Mouse (Mus musculus) midbrain, embryonic 12.5 days (tissue): ENCODE results near the gene Gen1. TPM values are rescaled to one million over a fixed set of nuclear protein-coding genes. Genes with fewer than 3 reads are reported as not detected.

Experiments used
- ATAC-seq: fragments of 200-750 bp; cut with Nextera tagmentation; 2 replicates; pipeline ENCODE4 v1.8.0; 2017; ENCODE audit warnings: low read depth, moderate TSS enrichment, moderate library complexity; ENCODE audit not compliant: low FRiP score
- H3K27ac ChIP-seq: fragments of 300-500 bp; sonication (generic); replicated peaks from 2 replicates; pipeline ENCODE4 v1.5.1; 2016; ENCODE audit warnings: mild to moderate bottlenecking
- H3K27me3 ChIP-seq: fragments of 300-500 bp; sonication (generic); 2 replicates; pipeline ENCODE4 v1.6.1; 2016; ENCODE audit warnings: mild to moderate bottlenecking
- H3K36me3 ChIP-seq: fragments of 300-500 bp; sonication (generic); 2 replicates; pipeline ENCODE4 v1.6.1; 2016
- H3K4me1 ChIP-seq: fragments of 300-500 bp; sonication (generic); 2 replicates; pipeline ENCODE4 v1.6.1; 2016
- H3K4me2 ChIP-seq: fragments of 300-500 bp; sonication (generic); replicated peaks from 2 replicates; pipeline ENCODE4 v1.6.1; 2016; ENCODE audit warnings: mild to moderate bottlenecking, moderate library complexity
- H3K4me3 ChIP-seq: fragments of 300-500 bp; sonication (generic); 2 replicates; pipeline ENCODE4 v1.5.1; 2016; ENCODE audit warnings: mild to moderate bottlenecking
- H3K9ac ChIP-seq: fragments of 300-500 bp; sonication (generic); replicated peaks from 2 replicates; pipeline ENCODE4 v1.6.1; 2016; ENCODE audit warnings: mild to moderate bottlenecking, moderate library complexity
- H3K9me3 ChIP-seq: fragments of 300-500 bp; sonication (generic); 2 replicates; pipeline ENCODE4 v1.6.1; 2016; ENCODE audit warnings: mild to moderate bottlenecking
- WGBS: fragments of 180-500 bp; shearing (Covaris S2); methylation state at CpG from one replicate; pipeline ENCODE4 v1.1.7; 2016; 5-methylcytosine and 5-hydroxymethylcytosine counted together
- microRNA-seq: library from miRNA; unstranded; fragments of <30 nt; microRNA quantifications from one replicate; pipeline ENCODE4, GENCODE M21; 2017
- polyA plus RNA-seq: library from polyadenylated mRNA; unstranded; fragments of >200 nt; fragmentation: Nextera tagmentation; extraction: Ambion mirVana; gene quantifications from 2 replicates; pipeline ENCODE4 v1.2.1, GENCODE M21; 2016

Gen1 gene
- polyA plus RNA-seq, 1 experiment from 2014 or later: 10.9 TPM

DNA sequence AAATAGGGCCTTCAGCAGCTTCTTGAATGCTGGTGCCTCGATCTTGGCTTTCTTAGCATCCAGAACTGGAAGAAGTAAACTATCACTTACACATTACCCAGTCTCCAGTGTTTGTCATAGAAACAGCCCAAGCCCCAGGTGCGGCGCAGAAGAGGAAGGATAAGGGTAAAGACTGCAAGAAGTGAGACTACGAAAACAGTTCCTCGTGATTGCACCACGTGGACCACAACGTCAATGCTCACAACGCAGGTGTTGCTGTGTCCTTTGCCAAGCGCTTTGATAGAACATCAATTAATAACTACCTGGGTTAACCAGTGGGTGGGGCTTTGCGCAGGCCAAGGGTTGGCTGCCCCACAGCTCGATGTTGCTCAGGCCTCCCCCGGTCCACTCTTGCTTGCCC is 64.9 kb downstream of the Gen1 start:
- WGBS: 93% methylated on average over 12 of the region's 12 CpGs
- ATAC-seq: no peak
- H3K36me3 ChIP-seq: no peaks in the 10 kb centered on the region

DNA sequence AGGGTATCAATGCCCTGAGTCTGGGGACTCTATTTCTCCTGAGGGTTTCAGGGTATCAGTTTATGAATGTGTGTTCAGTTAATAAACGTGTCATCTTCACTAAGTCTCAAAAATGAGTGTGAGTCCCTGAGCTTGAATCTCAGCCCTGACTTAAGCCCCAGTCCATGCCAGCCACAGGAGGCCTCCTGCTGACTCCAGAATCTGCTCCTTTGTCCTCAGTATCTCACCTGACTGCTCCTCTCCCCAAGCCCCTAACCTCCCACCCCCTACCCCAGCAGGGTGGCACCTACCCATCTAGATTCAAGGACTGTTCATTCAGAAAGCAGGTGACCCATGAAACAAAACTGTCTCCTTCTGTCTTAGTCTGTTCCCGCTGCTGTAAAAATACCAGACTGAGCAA is 67.0 kb downstream of the Gen1 start:
- no peak overlapping the region for H3K4me2 ChIP-seq
- H3K9ac ChIP-seq: no peak overlapping the region
- H3K9me3 ChIP-seq: no peaks in the 10 kb centered on the region
- no peak for ATAC-seq
- H3K4me1 ChIP-seq: peaks cover 6% of the 10 kb centered on the region; the same call in 1 of the 2 replicates
- H3K4me3 ChIP-seq: no peak overlapping the region
- WGBS: 29% methylated on average over 2 of the region's 2 CpGs
- 0 out of 2 replicates have a peak overlapping the region, but pooled peaks have one; percentile 12 for H3K27ac ChIP-seq
- no peaks in the 10 kb centered on the region for H3K36me3 ChIP-seq
- H3K27me3 ChIP-seq: no peaks in the 10 kb centered on the region

More for the DNA sequence above, 64.9 kb downstream of the Gen1 start:
- H3K9me3 ChIP-seq: no peaks in the 10 kb centered on the region
- H3K4me1 ChIP-seq: peaks cover 6% of the 10 kb centered on the region; the same call in 1 of the 2 replicates
- H3K9ac ChIP-seq: no peak overlapping the region
- H3K4me2 ChIP-seq: no peak overlapping the region
- H3K4me3 ChIP-seq: no peak overlapping the region
- H3K27me3 ChIP-seq: no peaks in the 10 kb centered on the region
- no peak overlapping the region for H3K27ac ChIP-seq

DNA sequence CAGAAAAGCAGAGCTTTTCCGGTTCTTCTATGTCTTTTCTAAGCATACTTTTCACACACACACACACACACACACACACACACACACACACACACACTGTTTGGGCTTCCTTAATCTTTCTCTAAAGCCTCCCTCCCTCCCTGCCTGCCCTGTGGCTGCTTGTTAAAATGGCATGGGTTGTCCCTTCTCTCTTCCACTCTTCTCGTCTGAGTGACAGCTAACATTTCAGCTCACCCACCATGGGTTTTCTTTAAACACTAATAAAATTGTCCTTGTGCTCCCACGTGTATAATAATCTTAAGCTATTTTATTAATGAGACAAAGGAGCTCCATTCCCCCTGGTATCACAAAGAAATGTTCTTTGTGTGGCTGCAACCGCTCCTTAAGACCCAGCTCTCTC is 67.6 kb downstream of the Gen1 start:
- H3K9ac ChIP-seq: no peak overlapping the region
- 0 out of 2 replicates have a peak overlapping the region, but pooled peaks have one; percentile 12 for H3K27ac ChIP-seq
- no peak for ATAC-seq
- WGBS: 9% methylated on average over 4 of the region's 4 CpGs
- no peaks in the 10 kb centered on the region for H3K9me3 ChIP-seq
- no peak overlapping the region for H3K4me3 ChIP-seq
- no peaks in the 10 kb centered on the region for H3K27me3 ChIP-seq
- H3K4me1 ChIP-seq: peaks cover 6% of the 10 kb centered on the region; the same call in 1 of the 2 replicates
- H3K36me3 ChIP-seq: no peaks in the 10 kb centered on the region
- H3K4me2 ChIP-seq: no peak overlapping the region

DNA sequence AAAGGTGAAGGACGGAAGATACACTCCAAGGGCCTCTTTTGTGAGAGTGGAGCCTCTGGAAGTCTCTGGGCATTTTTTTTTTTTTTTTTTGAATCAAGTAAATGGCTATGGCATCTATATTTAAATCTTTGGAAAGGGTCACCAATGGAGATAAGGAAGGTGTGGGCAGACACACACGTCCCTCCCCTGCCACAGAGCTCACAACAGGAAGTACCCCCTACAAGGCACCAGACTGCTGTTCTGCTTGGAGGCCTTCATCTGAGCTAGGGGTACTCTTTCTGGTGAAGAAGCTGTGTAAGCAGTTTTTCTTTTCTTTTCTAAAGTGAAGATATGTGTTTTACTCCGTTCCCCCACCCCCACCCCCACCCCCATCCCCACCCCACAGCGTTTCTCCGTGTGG is 68.8 kb downstream of the Gen1 start:
- no peak overlapping the region; the same call in 1 of the 2 replicates for H3K4me2 ChIP-seq

DNA sequence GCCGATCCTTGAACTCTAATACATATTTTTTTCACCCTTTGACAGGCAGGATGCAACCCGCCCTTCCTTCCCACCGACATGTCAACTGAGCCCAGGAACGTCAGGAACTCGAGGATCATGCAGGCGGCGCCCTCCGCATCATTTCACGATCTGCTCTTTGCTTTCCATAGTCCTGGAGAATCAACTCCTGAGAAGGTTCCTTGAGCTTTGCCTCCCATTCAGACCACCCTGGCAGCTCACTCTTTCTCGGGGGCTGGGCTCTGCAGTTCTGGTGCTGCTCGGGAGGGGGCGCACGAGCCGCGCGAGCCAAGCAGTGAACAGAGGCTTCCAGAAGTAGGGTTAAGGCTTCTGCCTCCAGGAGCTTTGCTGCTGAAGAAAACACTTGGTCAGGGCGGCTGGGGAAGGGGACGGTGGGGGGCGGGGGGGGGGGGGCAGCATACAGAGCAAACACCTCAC is 69.4 kb downstream of the Gen1 start:
- no peak overlapping the region for H3K27ac ChIP-seq
- peak; percentile 76 for ATAC-seq
- no peak overlapping the region for H3K9ac ChIP-seq
- H3K9me3 ChIP-seq: no peaks in the 10 kb centered on the region
- H3K4me1 ChIP-seq: peaks cover 6% of the 10 kb centered on the region; the same call in 1 of the 2 replicates
- H3K4me2 ChIP-seq: peak overlapping the region; percentile 46
- H3K27me3 ChIP-seq: no peaks in the 10 kb centered on the region
- H3K4me3 ChIP-seq: 0 out of 2 replicates have a peak overlapping the region, but pooled peaks have one; percentile 10
- 10% methylated on average over 18 of the region's 19 CpGs for WGBS
- no peaks in the 10 kb centered on the region for H3K36me3 ChIP-seq

More for the DNA sequence above, 68.8 kb downstream of the Gen1 start:
- WGBS: 51% methylated on average over 5 of the region's 5 CpGs
- Histone ChIP-seq H3K36me3 (no peaks in the 10 kb centered on the region), H3K4me1 (peaks cover 6% of the 10 kb centered on the region; the same call in 1 of the 2 replicates), H3K27ac (no peak overlapping the region), H3K4me3 (no peak overlapping the region), H3K27me3 (no peaks in the 10 kb centered on the region), H3K9me3 (no peaks in the 10 kb centered on the region), H3K9ac (no peak overlapping the region)
- 0 out of 2 replicates have a peak, but pooled peaks have one; percentile 4 for ATAC-seq

DNA sequence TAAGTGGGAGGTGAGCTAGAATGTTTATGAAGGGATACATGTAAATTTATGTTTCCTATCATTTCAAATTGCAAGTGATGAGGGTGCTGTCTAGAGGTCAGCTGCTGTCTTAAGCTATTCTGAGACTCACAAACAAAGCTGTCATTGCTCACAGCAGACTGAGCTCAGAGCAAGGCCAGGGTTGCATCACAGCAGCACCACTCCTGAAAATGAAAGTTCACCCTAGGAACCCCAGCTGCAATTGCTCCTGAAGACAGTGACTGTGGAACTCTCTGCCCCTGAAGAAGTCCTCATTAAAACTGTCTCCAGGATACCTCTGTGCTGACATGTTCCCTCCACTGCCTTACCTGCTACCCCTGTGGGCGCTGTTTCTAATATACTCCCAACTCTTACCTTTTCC is 70.6 kb downstream of the Gen1 start:
- Histone ChIP-seq H3K4me3 (no peak overlapping the region), H3K9me3 (no peaks in the 10 kb centered on the region), H3K9ac (no peak overlapping the region), H3K4me1 (peaks cover 6% of the 10 kb centered on the region; the same call in 1 of the 2 replicates), H3K4me2 (no peak overlapping the region), H3K27me3 (no peaks in the 10 kb centered on the region), H3K36me3 (no peaks in the 10 kb centered on the region), H3K27ac (no peak overlapping the region)
- WGBS: 92% methylated on average over 1 of the region's 1 CpGs
- ATAC-seq: no peak

Small RNA genes lying within 50 kb of the gene (microRNA-seq; reads per million reads assigned to microRNA genes)
- not detected for gene Mir7675

Other genes starting within 250 kb of the Gen1 start
- 0.38 TPM in 1 of 2 replicates, not detected in the other for gene Kcns3, start 114.7 kb downstream of the Gen1 start, polyA plus RNA-seq
- gene Msgn1, start 56.8 kb downstream of the Gen1 start, polyA plus RNA-seq: not detected in 2 replicates
- gene Smc6, start 85 bp upstream of the Gen1 start, polyA plus RNA-seq: 137 and 154 TPM in 2 replicates
- 2.9 and 4.7 TPM in 2 replicates for gene Vsnl1, start 170.8 kb upstream of the Gen1 start, polyA plus RNA-seq
- 0.33 and 0.39 TPM in 2 replicates for gene Rad51ap2, start 190.3 kb upstream of the Gen1 start, polyA plus RNA-seq